Mouse (Mus musculus) bone marrow macrophage, adult 2 months (primary cell): ENCODE measurements around the gene Optn.

Experiments used
- CTCF ChIP-seq: IDR thresholded peaks from 2 replicates; pipeline ENCODE4 v1.5.1; 2012; ENCODE audit warnings: low read depth, mild to moderate bottlenecking, low read length, moderate library complexity
- POLR2A ChIP-seq: IDR thresholded peaks from 2 replicates; pipeline ENCODE4 v1.6.1; 2012; ENCODE audit warnings: mild to moderate bottlenecking, low read depth, low read length, borderline replicate concordance

GRCm38 (mm10) chr2:5058436-5058835, 5.4 kb downstream of the Optn start:
- TF ChIP-seq POLR2A: no peak
- no peak for TF ChIP-seq CTCF
